Mouse (Mus musculus): Measurements from ENCODE around the gene Mrps9. TPM values are rescaled to one million over a fixed set of nuclear protein-coding genes. Genes with fewer than 3 reads are reported as not detected.
A peak's percentile ranks its signal among the peaks of the same experiment; 100 is the strongest.

Mrps9 gene
- polyA plus RNA-seq, 1 experiment from 2014 or later, result 65.3 TPM

GRCm38 (mm10) chr1:42888541-42889349, 37.7 kb downstream of the Mrps9 start:
- no peak overlapping the region for H3K9ac ChIP-seq (ENCODE audit: low read depth, low read length)
- H3K36me3 ChIP-seq (ENCODE audit: control insufficient read depth, insufficient read depth, low read length), result peaks cover 2% of the 10 kb centered on the region; the same call in 1 of the 2 replicates
- WGBS (ENCODE audit: insufficient replicate concordance), result 65% methylated on average over 22 of the region's 22 CpGs
- no peak overlapping the region for H3K4me3 ChIP-seq (ENCODE audit: low read depth, low read length)
- H3K4me2 ChIP-seq, result no peak overlapping the region
- ATAC-seq (replicated peaks; ENCODE audit: insufficient number of reproducible peaks, low FRiP score, low TSS enrichment), result no peak
- H3K27ac ChIP-seq (ENCODE audit: low read depth, low read length), result 0 out of 2 replicates have a peak overlapping the region, but pooled peaks have one; percentile 29
- no peaks in the 10 kb centered on the region for H3K9me3 ChIP-seq (replicated peaks; ENCODE audit: control insufficient read depth, low read length)
- H3K4me1 ChIP-seq (ENCODE audit: control insufficient read depth, insufficient read depth, low read length), result peaks cover 4% of the 10 kb centered on the region; the same call in 1 of the 2 replicates
- no peaks in the 10 kb centered on the region for H3K27me3 ChIP-seq (ENCODE audit: control insufficient read depth, insufficient read depth, low read length)

GRCm38 (mm10) chr1:42889421-42889887, 38.4 kb downstream of the Mrps9 start:
- ATAC-seq (replicated peaks; ENCODE audit: insufficient number of reproducible peaks, low FRiP score, low TSS enrichment), result no peak
- Histone ChIP-seq H3K27me3 (ENCODE audit: control insufficient read depth, insufficient read depth, low read length) (no peaks in the 10 kb centered on the region), H3K27ac (ENCODE audit: low read depth, low read length) (0 out of 2 replicates have a peak overlapping the region, but pooled peaks have one; percentile 29), H3K4me1 (ENCODE audit: control insufficient read depth, insufficient read depth, low read length) (peaks cover 4% of the 10 kb centered on the region; the same call in 1 of the 2 replicates), H3K4me2 (no peak overlapping the region), H3K36me3 (ENCODE audit: control insufficient read depth, insufficient read depth, low read length) (peaks cover 2% of the 10 kb centered on the region; the same call in 1 of the 2 replicates), H3K9me3 (replicated peaks; ENCODE audit: control insufficient read depth, low read length) (no peaks in the 10 kb centered on the region), H3K4me3 (ENCODE audit: low read depth, low read length) (no peak overlapping the region), H3K9ac (ENCODE audit: low read depth, low read length) (no peak overlapping the region)
- WGBS (ENCODE audit: insufficient replicate concordance), result 50% methylated on average over 7 of the region's 7 CpGs

- peaks cover under 1% of the 10 kb centered on the region; the same call in 1 of the 2 replicates for H3K36me3 ChIP-seq (ENCODE audit: control insufficient read depth, insufficient read depth, low read length)
Observed at GRCm38 (mm10) chr1:42894695-42895094, 43.7 kb downstream of the Mrps9 start.

GRCm38 (mm10) chr1:42905148-42905547, 54.1 kb downstream of the Mrps9 start:
- Histone ChIP-seq H3K27me3 (ENCODE audit: control insufficient read depth, insufficient read depth, low read length) (no peaks in the 10 kb centered on the region), H3K4me1 (ENCODE audit: control insufficient read depth, insufficient read depth, low read length) (no peaks in the 10 kb centered on the region), H3K9me3 (replicated peaks; ENCODE audit: control insufficient read depth, low read length) (no peaks in the 10 kb centered on the region), H3K27ac (ENCODE audit: low read depth, low read length) (no peak overlapping the region), H3K9ac (ENCODE audit: low read depth, low read length) (no peak overlapping the region), H3K4me3 (ENCODE audit: low read depth, low read length) (no peak overlapping the region), H3K36me3 (ENCODE audit: control insufficient read depth, insufficient read depth, low read length) (peaks cover 6% of the 10 kb centered on the region), H3K4me2 (no peak overlapping the region)
- 84% methylated on average over 11 of the region's 11 CpGs for WGBS (ENCODE audit: insufficient replicate concordance)
- no peak for ATAC-seq (replicated peaks; ENCODE audit: insufficient number of reproducible peaks, low FRiP score, low TSS enrichment)

More at GRCm38 (mm10) chr1:42894695-42895094, 43.7 kb downstream of the Mrps9 start:
- no peak overlapping the region for H3K27ac ChIP-seq (ENCODE audit: low read depth, low read length)
- no peak overlapping the region for H3K4me3 ChIP-seq (ENCODE audit: low read depth, low read length)
- H3K9ac ChIP-seq (ENCODE audit: low read depth, low read length), result no peak overlapping the region
- H3K4me2 ChIP-seq, result no peak overlapping the region
- H3K4me1 ChIP-seq (ENCODE audit: control insufficient read depth, insufficient read depth, low read length), result peaks cover under 1% of the 10 kb centered on the region; the same call in 1 of the 2 replicates
- ATAC-seq (replicated peaks; ENCODE audit: insufficient number of reproducible peaks, low FRiP score, low TSS enrichment), result no peak
- no peaks in the 10 kb centered on the region for H3K27me3 ChIP-seq (ENCODE audit: control insufficient read depth, insufficient read depth, low read length)
- H3K9me3 ChIP-seq (replicated peaks; ENCODE audit: control insufficient read depth, low read length), result no peaks in the 10 kb centered on the region

GRCm38 (mm10) chr1:42906696-42907095, 55.7 kb downstream of the Mrps9 start:
- Histone ChIP-seq H3K4me1 (ENCODE audit: control insufficient read depth, insufficient read depth, low read length) (peaks cover 6% of the 10 kb centered on the region; the same call in 1 of the 2 replicates), H3K36me3 (ENCODE audit: control insufficient read depth, insufficient read depth, low read length) (0 out of 2 replicates have a peak, but pooled peaks cover 3% of the 10 kb centered on the region), H3K27me3 (ENCODE audit: control insufficient read depth, insufficient read depth, low read length) (no peaks in the 10 kb centered on the region), H3K27ac (ENCODE audit: low read depth, low read length) (no peak overlapping the region), H3K4me3 (ENCODE audit: low read depth, low read length) (no peak overlapping the region), H3K9me3 (replicated peaks; ENCODE audit: control insufficient read depth, low read length) (no peaks in the 10 kb centered on the region), H3K4me2 (no peak overlapping the region), H3K9ac (ENCODE audit: low read depth, low read length) (no peak overlapping the region)
- WGBS (ENCODE audit: insufficient replicate concordance), result 82% methylated on average over 7 of the region's 7 CpGs
- no peak for ATAC-seq (replicated peaks; ENCODE audit: insufficient number of reproducible peaks, low FRiP score, low TSS enrichment)

- Histone ChIP-seq H3K4me3 (ENCODE audit: low read depth, low read length) (no peak overlapping the region), H3K4me2 (no peak overlapping the region), H3K27ac (ENCODE audit: low read depth, low read length) (no peak overlapping the region), H3K36me3 (ENCODE audit: control insufficient read depth, insufficient read depth, low read length) (0 out of 2 replicates have a peak, but pooled peaks cover 3% of the 10 kb centered on the region), H3K9ac (ENCODE audit: low read depth, low read length) (no peak overlapping the region), H3K27me3 (ENCODE audit: control insufficient read depth, insufficient read depth, low read length) (no peaks in the 10 kb centered on the region), H3K9me3 (replicated peaks; ENCODE audit: control insufficient read depth, low read length) (no peaks in the 10 kb centered on the region), H3K4me1 (ENCODE audit: control insufficient read depth, insufficient read depth, low read length) (peaks cover 6% of the 10 kb centered on the region; the same call in 1 of the 2 replicates)
- no peak for ATAC-seq (replicated peaks; ENCODE audit: insufficient number of reproducible peaks, low FRiP score, low TSS enrichment)
- WGBS (ENCODE audit: insufficient replicate concordance), result 63% methylated on average over 4 of the region's 4 CpGs
Observed at GRCm38 (mm10) chr1:42907153-42907552, 56.1 kb downstream of the Mrps9 start.

GRCm38 (mm10) chr1:42915062-42915461, 64.0 kb downstream of the Mrps9 start:
- Histone ChIP-seq H3K4me2 (no peak overlapping the region), H3K27ac (ENCODE audit: low read depth, low read length) (no peak overlapping the region), H3K9ac (ENCODE audit: low read depth, low read length) (no peak overlapping the region), H3K27me3 (ENCODE audit: control insufficient read depth, insufficient read depth, low read length) (no peaks in the 10 kb centered on the region), H3K9me3 (replicated peaks; ENCODE audit: control insufficient read depth, low read length) (no peaks in the 10 kb centered on the region), H3K4me3 (ENCODE audit: low read depth, low read length) (no peak overlapping the region), H3K36me3 (ENCODE audit: control insufficient read depth, insufficient read depth, low read length) (no peaks in the 10 kb centered on the region), H3K4me1 (ENCODE audit: control insufficient read depth, insufficient read depth, low read length) (peaks cover 8% of the 10 kb centered on the region; the same call in 1 of the 2 replicates)
- no peak for ATAC-seq (replicated peaks; ENCODE audit: insufficient number of reproducible peaks, low FRiP score, low TSS enrichment)
- WGBS (ENCODE audit: insufficient replicate concordance), result 18% methylated on average over 4 of the region's 4 CpGs

GRCm38 (mm10) chr1:42916719-42917118, 65.7 kb downstream of the Mrps9 start:
- 72% methylated on average over 7 of the region's 7 CpGs for WGBS (ENCODE audit: insufficient replicate concordance)
- H3K4me2 ChIP-seq, result no peak overlapping the region
- H3K4me3 ChIP-seq (ENCODE audit: low read depth, low read length), result no peak overlapping the region
- no peaks in the 10 kb centered on the region for H3K9me3 ChIP-seq (replicated peaks; ENCODE audit: control insufficient read depth, low read length)
- no peak overlapping the region for H3K9ac ChIP-seq (ENCODE audit: low read depth, low read length)
- no peak for ATAC-seq (replicated peaks; ENCODE audit: insufficient number of reproducible peaks, low FRiP score, low TSS enrichment)
- 0 out of 2 replicates have a peak, but pooled peaks cover 2% of the 10 kb centered on the region for H3K4me1 ChIP-seq (ENCODE audit: control insufficient read depth, insufficient read depth, low read length)
- no peaks in the 10 kb centered on the region for H3K36me3 ChIP-seq (ENCODE audit: control insufficient read depth, insufficient read depth, low read length)
- H3K27me3 ChIP-seq (ENCODE audit: control insufficient read depth, insufficient read depth, low read length), result no peaks in the 10 kb centered on the region
- H3K27ac ChIP-seq (ENCODE audit: low read depth, low read length), result no peak overlapping the region
